Mouse (Mus musculus) frontal cortex, postnatal 14 days (tissue): ENCODE results near the gene Clip2.
A peak's percentile ranks its signal among the peaks of the same experiment; 100 is the strongest.
"Not testable (repeated sequence)": the region's sequence is repeated elsewhere in the genome, so short reads cannot be mapped to it uniquely, and the experiment has no call there.

ENCODE experiments used
- DNase-seq, 2 experiments: peaks; one replicate each; pipeline ENCODE4 v3.0.0; 2022; ENCODE audit warnings: low spot score in 2 of 2

Clip2 gene

GRCm38 (mm10) chr5:134460546-134460945 is 91.7 kb downstream of the Clip2 start:
- DNase-seq: no peak

DNA sequence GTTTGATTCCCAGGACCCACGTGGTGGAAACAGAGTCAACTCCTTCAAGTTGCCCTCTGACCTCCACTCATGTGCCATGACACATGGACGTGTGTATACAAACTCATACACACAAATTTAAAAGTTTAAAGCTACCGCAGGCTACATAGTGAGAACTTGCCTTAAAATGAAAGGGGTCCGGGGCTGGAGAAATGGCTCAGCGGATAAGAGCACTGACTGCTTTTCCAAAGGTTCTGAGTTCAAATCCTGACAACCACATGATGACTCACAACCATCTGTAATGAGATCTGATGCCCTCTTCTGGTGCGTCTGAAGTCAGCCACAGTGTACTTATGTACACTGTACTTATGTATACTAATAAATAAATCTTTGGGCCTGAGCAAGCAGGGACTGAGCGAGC is 93.1 kb downstream of the Clip2 start:
- no peak for DNase-seq

GRCm38 (mm10) chr5:134458416-134458815 is 93.8 kb downstream of the Clip2 start:
- no peak for DNase-seq

DNA sequence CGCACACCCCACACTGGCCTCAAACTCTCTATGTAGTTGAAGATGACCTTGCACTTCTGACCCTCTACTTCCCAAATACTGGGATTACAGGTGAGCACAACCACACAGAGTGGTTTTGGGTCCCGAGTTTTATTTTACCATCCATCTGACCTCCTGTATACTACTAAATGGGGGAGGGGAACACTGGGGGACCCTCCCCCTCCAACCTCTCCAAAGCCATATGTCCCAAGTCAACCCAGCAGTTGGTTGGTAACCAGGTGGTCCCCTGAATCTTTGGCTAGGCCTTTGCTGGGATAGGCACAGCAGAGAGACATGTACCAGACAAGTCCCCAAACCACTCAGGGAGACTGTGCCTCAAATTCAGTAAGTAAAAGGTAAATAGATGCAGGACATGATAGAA is 94.9 kb downstream of the Clip2 start:
- DNase-seq: no peak

DNA sequence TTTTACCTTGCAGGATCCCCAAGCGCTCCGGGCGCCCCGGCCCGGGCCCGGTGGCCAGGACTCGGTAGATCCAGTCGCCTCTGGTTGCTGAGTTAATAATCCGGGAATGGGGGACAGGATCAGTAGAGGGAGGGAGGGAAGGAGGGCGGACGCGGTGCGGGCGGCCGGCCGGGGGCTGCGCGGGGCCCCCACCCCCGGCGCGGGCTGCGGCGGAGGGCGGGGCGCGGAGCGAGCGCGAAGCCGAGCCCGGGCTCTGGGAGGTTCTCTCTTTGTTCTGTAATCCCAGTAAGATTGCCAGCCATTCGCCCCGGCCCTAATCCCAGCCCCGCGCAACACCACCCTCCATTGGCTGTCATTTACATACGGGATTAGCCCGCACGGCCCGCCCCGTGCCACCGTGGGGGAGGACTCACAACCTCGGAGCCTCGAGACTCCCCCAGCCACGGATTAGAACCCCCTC is 95.7 kb downstream of the Clip2 start, which contains the start of gene Gtf2ird1:
TSS of gene Gtf2ird1 (minus strand) at position 214 of the 460 bp plus-strand sequence.
- DNase-seq: peak; percentile 67 to 79

DNA sequence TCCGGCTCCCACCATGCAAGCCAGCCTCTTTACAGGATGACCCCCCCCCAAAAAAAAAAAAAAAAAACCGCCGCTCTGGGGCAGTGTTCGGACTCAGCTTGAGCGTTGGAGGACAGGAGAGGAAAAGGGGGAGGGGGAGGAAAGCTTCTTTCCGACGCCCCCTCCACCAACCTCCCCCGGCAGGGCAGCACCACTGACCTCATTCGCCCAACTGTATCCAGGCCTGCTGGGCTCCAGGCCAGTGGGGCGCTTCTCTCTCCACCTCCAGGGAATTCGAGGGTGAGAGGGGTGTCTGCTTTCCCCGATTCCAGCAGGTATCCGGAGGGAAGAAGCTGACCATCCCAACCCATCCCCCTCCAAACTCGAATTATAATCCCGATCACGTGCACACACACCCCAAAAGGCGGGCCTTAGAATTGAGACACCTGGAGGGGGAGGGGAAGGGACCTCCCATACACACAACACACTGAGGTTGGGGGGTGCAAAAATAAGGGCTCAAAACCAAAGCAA is 96.3 kb downstream of the Clip2 start:
- DNase-seq: no peak

- no peak for DNase-seq
Measured at GRCm38 (mm10) chr5:134455186-134455895, 96.9 kb downstream of the Clip2 start.

GRCm38 (mm10) chr5:134454421-134454820 is 97.8 kb downstream of the Clip2 start:
- no peak for DNase-seq

DNA sequence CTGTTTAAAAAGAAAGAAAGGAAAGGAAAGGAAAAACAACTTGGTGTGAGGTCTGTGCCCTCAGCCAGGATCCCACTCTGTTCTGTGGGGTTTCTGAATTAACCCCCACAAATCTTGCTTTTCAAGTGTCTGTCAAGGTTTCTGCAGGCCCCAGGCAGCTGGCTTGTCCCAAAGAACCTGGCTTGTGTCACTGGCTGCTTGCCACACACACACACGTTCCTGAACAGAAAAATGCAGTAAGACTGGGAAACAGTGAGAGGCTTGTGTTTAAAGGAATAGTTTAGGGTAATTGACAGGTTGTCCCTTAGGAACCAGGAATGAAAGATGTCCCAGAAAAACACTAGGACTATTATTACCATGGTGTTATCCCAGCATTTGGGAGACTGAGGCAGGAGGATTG is 98.7 kb downstream of the Clip2 start:
- DNase-seq: no peak

GRCm38 (mm10) chr5:134446755-134447154 is 105.5 kb downstream of the Clip2 start:
- DNase-seq: not testable (repeated sequence)

- DNase-seq: no peak
Measured at GRCm38 (mm10) chr5:134445895-134446294, 106.3 kb downstream of the Clip2 start.

- DNase-seq: no peak
Measured at GRCm38 (mm10) chr5:134445208-134445831, 106.9 kb downstream of the Clip2 start.

- no peak for DNase-seq
Measured at GRCm38 (mm10) chr5:134444473-134444872, 107.8 kb downstream of the Clip2 start.

GRCm38 (mm10) chr5:134442066-134442465 is 110.2 kb downstream of the Clip2 start:
- DNase-seq: no peak

DNA sequence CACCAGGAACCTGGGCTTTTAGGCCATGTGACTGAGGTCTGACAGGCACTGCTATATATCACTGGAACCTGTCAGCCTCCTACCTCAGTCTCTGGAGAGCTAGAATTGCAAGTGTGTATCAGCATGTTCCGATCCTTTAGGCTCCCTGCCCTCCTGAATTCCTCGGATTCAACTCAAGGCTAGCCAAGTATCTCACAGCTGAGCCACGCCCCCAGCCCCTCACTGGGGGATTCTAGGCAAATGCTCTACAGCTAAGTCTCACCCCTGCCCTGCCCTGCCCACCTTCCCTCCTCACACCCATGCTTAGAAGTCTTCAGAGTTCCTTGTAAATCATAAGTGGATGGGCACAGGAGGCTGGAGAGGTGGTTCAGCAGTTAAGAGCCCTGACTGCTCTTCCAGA is 111.1 kb downstream of the Clip2 start:
- no peak for DNase-seq

- no peak for DNase-seq
Measured at GRCm38 (mm10) chr5:134440098-134440497, 112.1 kb downstream of the Clip2 start.

GRCm38 (mm10) chr5:134439481-134439880 is 112.8 kb downstream of the Clip2 start:
- no peak for DNase-seq
